Mouse (Mus musculus) ovary, adult 18-20 months (tissue): Measurements from ENCODE around the gene D17Wsu92e.
A peak's percentile ranks its signal among the peaks of the same experiment; 100 is the strongest.
"Not testable (repeated sequence)": the region's sequence is repeated elsewhere in the genome, so short reads cannot be mapped to it uniquely, and the experiment has no call there.

Source experiments
- DNase-seq: peaks from one replicate; pipeline ENCODE4 v3.0.0; 2022; ENCODE audit warnings: low spot score, mixed read lengths

D17Wsu92e gene

GRCm38 (mm10) chr17:27820568-27821406, at the start of gene D17Wsu92e:
Gene D17Wsu92e (minus strand): TSS chr17:27820648.
- DNase-seq = peak; percentile 96

- DNase-seq = no peak
These were observed 46.3 kb upstream of the D17Wsu92e start for GRCm38 (mm10) chr17:27866737-27867136.

- no peak for DNase-seq
These were observed 45.0 kb upstream of the D17Wsu92e start for GRCm38 (mm10) chr17:27865461-27865860.

- no peak for DNase-seq
These were observed 38.7 kb upstream of the D17Wsu92e start for GRCm38 (mm10) chr17:27859131-27859530.

GRCm38 (mm10) chr17:27857649-27858475, 37.4 kb upstream of the D17Wsu92e start:
- DNase-seq = no peak

GRCm38 (mm10) chr17:27856798-27857648, 36.6 kb upstream of the D17Wsu92e start:
- DNase-seq = peak; percentile 20

GRCm38 (mm10) chr17:27856265-27856797, 35.9 kb upstream of the D17Wsu92e start, which contains the start of gene Uhrf1bp1:
Gene Uhrf1bp1 (plus strand): TSS chr17:27856441.
- DNase-seq = peak; percentile 67

GRCm38 (mm10) chr17:27851076-27851475, 30.6 kb upstream of the D17Wsu92e start:
- DNase-seq = no peak

- no peak for DNase-seq
These were observed 27.9 kb upstream of the D17Wsu92e start for GRCm38 (mm10) chr17:27848351-27848750.

GRCm38 (mm10) chr17:27839469-27840252, 19.2 kb upstream of the D17Wsu92e start:
- DNase-seq = peak; percentile 96

GRCm38 (mm10) chr17:27837850-27838249, 17.4 kb upstream of the D17Wsu92e start, which contains the start of gene Snrpc:
Gene Snrpc (plus strand): TSS chr17:27838150.
- DNase-seq = not testable (repeated sequence)

GRCm38 (mm10) chr17:27830411-27830810, 10.0 kb upstream of the D17Wsu92e start:
- no peak for DNase-seq

- DNase-seq = no peak
These were observed 7.1 kb upstream of the D17Wsu92e start for GRCm38 (mm10) chr17:27827511-27827910.

- DNase-seq = peak; percentile 60
These were observed 6.5 kb upstream of the D17Wsu92e start for GRCm38 (mm10) chr17:27826908-27827383.

GRCm38 (mm10) chr17:27825984-27826905, 5.8 kb upstream of the D17Wsu92e start:
- DNase-seq = peak; percentile 82

GRCm38 (mm10) chr17:27825539-27825938, 5.1 kb upstream of the D17Wsu92e start:
- no peak for DNase-seq

GRCm38 (mm10) chr17:27824941-27825340, 4.5 kb upstream of the D17Wsu92e start:
- no peak for DNase-seq

GRCm38 (mm10) chr17:27823142-27823905, 2.9 kb upstream of the D17Wsu92e start:
- DNase-seq = no peak
